Mouse (Mus musculus) liver, postnatal 0 days (tissue): Measurements from ENCODE around the gene Actb.

Experiments
- CTCF ChIP-seq: sonication (generic); IDR thresholded peaks from 2 replicates; pipeline ENCODE4 v1.5.1; 2016; ENCODE audit warnings: antibody characterized with exemption, low read depth
- EP300 ChIP-seq: IDR thresholded peaks from 2 replicates; pipeline ENCODE4 v1.6.1; 2016; ENCODE audit warnings: antibody characterized with exemption, low read depth, mild to moderate bottlenecking

GRCm38 (mm10) chr5:142900651-142901050 is 5.9 kb downstream of the Actb start:
- no peak for TF ChIP-seq CTCF
- TF ChIP-seq EP300 = no peak
